Mouse (Mus musculus): ENCODE data around the gene Cacng5. TPM values are rescaled to one million over a fixed set of nuclear protein-coding genes. Genes with fewer than 3 reads are reported as not detected.

Gene Cacng5
- polyA plus RNA-seq, 1 experiment from 2014 or later, result 0.63 TPM

GRCm38 (mm10) chr11:107919852-107920508 lies 5.1 kb upstream of the Cacng5 start:
- Histone ChIP-seq H3K4me3 (replicated peaks) (no peak overlapping the region), H3K4me1 (replicated peaks) (peaks cover 2% of the 10 kb centered on the region; the same call in 1 of the 2 replicates), H3K27ac (no peak overlapping the region), H3K27me3 (replicated peaks) (0 out of 2 replicates have a peak, but pooled peaks cover 3% of the 10 kb centered on the region), H3K36me3 (no peaks in the 10 kb centered on the region), H3K9me3 (no peaks in the 10 kb centered on the region), H3K9ac (no peak overlapping the region), H3K4me2 (replicated peaks) (no peak overlapping the region)
- no peak for ATAC-seq
- WGBS, result 44% methylated on average over 16 of the region's 16 CpGs

GRCm38 (mm10) chr11:107917721-107918235 lies 2.9 kb upstream of the Cacng5 start:
- Histone ChIP-seq H3K4me2 (replicated peaks) (no peak overlapping the region), H3K27ac (no peak overlapping the region), H3K4me3 (replicated peaks) (no peak overlapping the region), H3K4me1 (replicated peaks) (peaks cover 6% of the 10 kb centered on the region; the same call in 1 of the 2 replicates), H3K9me3 (no peaks in the 10 kb centered on the region), H3K9ac (no peak overlapping the region), H3K27me3 (replicated peaks) (peaks cover 17% of the 10 kb centered on the region), H3K36me3 (no peaks in the 10 kb centered on the region)
- no peak for ATAC-seq
- WGBS, result 58% methylated on average over 9 of the region's 9 CpGs

- H3K4me2 ChIP-seq (replicated peaks), result no peak overlapping the region
- H3K36me3 ChIP-seq, result no peaks in the 10 kb centered on the region
- H3K27me3 ChIP-seq (replicated peaks), result peaks cover 17% of the 10 kb centered on the region
- H3K4me3 ChIP-seq (replicated peaks), result no peak overlapping the region
- H3K27ac ChIP-seq, result no peak overlapping the region
- ATAC-seq, result no peak
- peaks cover 6% of the 10 kb centered on the region; the same call in 1 of the 2 replicates for H3K4me1 ChIP-seq (replicated peaks)
- no peak overlapping the region for H3K9ac ChIP-seq
- H3K9me3 ChIP-seq, result no peaks in the 10 kb centered on the region
- WGBS, result 52% methylated on average over 3 of the region's 3 CpGs
Measured at GRCm38 (mm10) chr11:107913317-107913716, 1.5 kb downstream of the Cacng5 start.

GRCm38 (mm10) chr11:107905364-107905763 lies 9.5 kb downstream of the Cacng5 start:
- no peak overlapping the region for H3K9ac ChIP-seq
- H3K36me3 ChIP-seq, result no peaks in the 10 kb centered on the region
- WGBS, result 57% methylated on average over 9 of the region's 9 CpGs
- no peaks in the 10 kb centered on the region for H3K27me3 ChIP-seq (replicated peaks)
- no peak for ATAC-seq
- no peak overlapping the region for H3K4me2 ChIP-seq (replicated peaks)
- H3K4me3 ChIP-seq (replicated peaks), result no peak overlapping the region
- H3K27ac ChIP-seq, result no peak overlapping the region
- H3K4me1 ChIP-seq (replicated peaks), result no peaks in the 10 kb centered on the region
- no peaks in the 10 kb centered on the region for H3K9me3 ChIP-seq

- WGBS, result 25% methylated on average over 4 of the region's 4 CpGs
- H3K27me3 ChIP-seq (replicated peaks), result no peaks in the 10 kb centered on the region
- ATAC-seq, result no peak
- no peaks in the 10 kb centered on the region for H3K4me1 ChIP-seq (replicated peaks)
- no peak overlapping the region for H3K4me2 ChIP-seq (replicated peaks)
- H3K27ac ChIP-seq, result no peak overlapping the region
- H3K9me3 ChIP-seq, result no peaks in the 10 kb centered on the region
- no peak overlapping the region for H3K9ac ChIP-seq
- no peaks in the 10 kb centered on the region for H3K36me3 ChIP-seq
- H3K4me3 ChIP-seq (replicated peaks), result no peak overlapping the region
Measured at GRCm38 (mm10) chr11:107903966-107904605, 10.8 kb downstream of the Cacng5 start.

- Histone ChIP-seq H3K36me3 (no peaks in the 10 kb centered on the region), H3K4me2 (replicated peaks) (no peak overlapping the region), H3K9ac (no peak overlapping the region), H3K4me3 (replicated peaks) (no peak overlapping the region), H3K27ac (no peak overlapping the region), H3K9me3 (no peaks in the 10 kb centered on the region), H3K27me3 (replicated peaks) (no peaks in the 10 kb centered on the region), H3K4me1 (replicated peaks) (no peaks in the 10 kb centered on the region)
- ATAC-seq, result no peak
- WGBS, result 54% methylated on average over 4 of the region's 4 CpGs
Measured at GRCm38 (mm10) chr11:107900470-107900869, 14.4 kb downstream of the Cacng5 start.

- H3K4me2 ChIP-seq (replicated peaks), result no peak overlapping the region
- H3K36me3 ChIP-seq, result no peaks in the 10 kb centered on the region
- H3K27ac ChIP-seq, result no peak overlapping the region
- H3K9ac ChIP-seq, result no peak overlapping the region
- H3K4me3 ChIP-seq (replicated peaks), result no peak overlapping the region
- H3K9me3 ChIP-seq, result no peaks in the 10 kb centered on the region
- WGBS, result 63% methylated on average over 2 of the region's 2 CpGs
- ATAC-seq, result no peak
- no peaks in the 10 kb centered on the region for H3K27me3 ChIP-seq (replicated peaks)
- no peaks in the 10 kb centered on the region for H3K4me1 ChIP-seq (replicated peaks)
Measured at GRCm38 (mm10) chr11:107898698-107899097, 16.2 kb downstream of the Cacng5 start.

- no peaks in the 10 kb centered on the region for H3K4me1 ChIP-seq (replicated peaks)
- WGBS, result 53% methylated on average over 4 of the region's 4 CpGs
- ATAC-seq, result no peak
Measured at GRCm38 (mm10) chr11:107895635-107896034, 19.2 kb downstream of the Cacng5 start.

GRCm38 (mm10) chr11:107891377-107891776 lies 23.5 kb downstream of the Cacng5 start:
- H3K9me3 ChIP-seq, result no peaks in the 10 kb centered on the region
- H3K4me3 ChIP-seq (replicated peaks), result no peak overlapping the region
- no peak overlapping the region for H3K27ac ChIP-seq
- H3K27me3 ChIP-seq (replicated peaks), result no peaks in the 10 kb centered on the region
- no peak overlapping the region for H3K9ac ChIP-seq
- no peaks in the 10 kb centered on the region for H3K36me3 ChIP-seq
- H3K4me1 ChIP-seq (replicated peaks), result no peaks in the 10 kb centered on the region
- 78% methylated on average over 3 of the region's 3 CpGs for WGBS
- no peak for ATAC-seq
- H3K4me2 ChIP-seq (replicated peaks), result no peak overlapping the region

More at GRCm38 (mm10) chr11:107895635-107896034, 19.2 kb downstream of the Cacng5 start:
- H3K36me3 ChIP-seq, result no peaks in the 10 kb centered on the region
- H3K9me3 ChIP-seq, result no peaks in the 10 kb centered on the region
- H3K4me3 ChIP-seq (replicated peaks), result no peak overlapping the region
- no peak overlapping the region for H3K9ac ChIP-seq
- no peaks in the 10 kb centered on the region for H3K27me3 ChIP-seq (replicated peaks)
- H3K27ac ChIP-seq, result no peak overlapping the region
- H3K4me2 ChIP-seq (replicated peaks), result no peak overlapping the region

- H3K9ac ChIP-seq, result no peak overlapping the region
- H3K4me2 ChIP-seq (replicated peaks), result no peak overlapping the region
- WGBS, result 89% methylated on average over 6 of the region's 6 CpGs
- no peaks in the 10 kb centered on the region for H3K27me3 ChIP-seq (replicated peaks)
- H3K27ac ChIP-seq, result no peak overlapping the region
- H3K36me3 ChIP-seq, result no peaks in the 10 kb centered on the region
- no peaks in the 10 kb centered on the region for H3K9me3 ChIP-seq
- no peak for ATAC-seq
- no peak overlapping the region for H3K4me3 ChIP-seq (replicated peaks)
- no peaks in the 10 kb centered on the region for H3K4me1 ChIP-seq (replicated peaks)
Measured at GRCm38 (mm10) chr11:107887342-107887741, 27.5 kb downstream of the Cacng5 start.

GRCm38 (mm10) chr11:107876840-107877239 lies 38.0 kb downstream of the Cacng5 start:
- no peak for ATAC-seq
- Histone ChIP-seq H3K36me3 (no peaks in the 10 kb centered on the region), H3K4me1 (replicated peaks) (no peaks in the 10 kb centered on the region), H3K9ac (no peak overlapping the region), H3K4me2 (replicated peaks) (no peak overlapping the region), H3K27me3 (replicated peaks) (no peaks in the 10 kb centered on the region), H3K9me3 (no peaks in the 10 kb centered on the region), H3K27ac (no peak overlapping the region), H3K4me3 (replicated peaks) (no peak overlapping the region)
- WGBS, result 73% methylated on average over 5 of the region's 5 CpGs

- no peak overlapping the region for H3K9ac ChIP-seq
- no peaks in the 10 kb centered on the region for H3K27me3 ChIP-seq (replicated peaks)
Measured at GRCm38 (mm10) chr11:107875861-107876494, 38.9 kb downstream of the Cacng5 start.

More at GRCm38 (mm10) chr11:107875861-107876494, 38.9 kb downstream of the Cacng5 start:
- Histone ChIP-seq H3K4me2 (replicated peaks) (no peak overlapping the region), H3K9me3 (no peaks in the 10 kb centered on the region), H3K4me1 (replicated peaks) (no peaks in the 10 kb centered on the region), H3K36me3 (no peaks in the 10 kb centered on the region), H3K27ac (no peak overlapping the region), H3K4me3 (replicated peaks) (no peak overlapping the region)
- ATAC-seq, result no peak
- 85% methylated on average over 18 of the region's 18 CpGs for WGBS
